Mouse (Mus musculus) forebrain, embryonic 11.5 days (tissue): ENCODE data around the gene Catsperz. TPM values are rescaled to one million over a fixed set of nuclear protein-coding genes. Genes with fewer than 3 reads are reported as not detected.
"Not testable (repeated sequence)": the region's sequence is repeated elsewhere in the genome, so short reads cannot be mapped to it uniquely, and the experiment has no call there.

Experiments used
- ATAC-seq: fragments of 200-750 bp; cut with Nextera tagmentation; replicated peaks from 2 replicates; pipeline ENCODE4 v1.8.0; 2017; ENCODE audit warnings: moderate TSS enrichment; ENCODE audit not compliant: low FRiP score
- DNase-seq: peaks from one replicate; pipeline ENCODE4 v3.0.0-alpha.2; 2017; ENCODE audit warnings: low spot score
- H3K27ac ChIP-seq: fragments of 300-500 bp; sonication (generic); 2 replicates; pipeline ENCODE4 v1.5.1; 2014; ENCODE audit warnings: low read depth, low read length
- H3K27me3 ChIP-seq: fragments of 300-500 bp; sonication (generic); 2 replicates; pipeline ENCODE4 v1.6.1; 2014; ENCODE audit warnings: mild to moderate bottlenecking, low read length, mixed read lengths; ENCODE audit not compliant: control insufficient read depth, insufficient read depth
- H3K36me3 ChIP-seq: fragments of 300-500 bp; sonication (generic); 2 replicates; pipeline ENCODE4 v1.6.1; 2014; ENCODE audit warnings: mild to moderate bottlenecking, low read length, moderate library complexity, mixed read lengths; ENCODE audit not compliant: control insufficient read depth, insufficient read depth
- H3K4me1 ChIP-seq: fragments of 300-500 bp; sonication (generic); replicated peaks from 2 replicates; pipeline ENCODE4 v1.6.1; 2014; ENCODE audit warnings: low read length, mixed read lengths; ENCODE audit not compliant: control insufficient read depth, insufficient read depth
- H3K4me2 ChIP-seq: fragments of 300-500 bp; sonication (generic); 2 replicates; pipeline ENCODE4 v1.6.1; 2014; ENCODE audit warnings: low read depth, mild to moderate bottlenecking, low read length, moderate library complexity, mixed read lengths; ENCODE audit not compliant: severe bottlenecking
- H3K4me3 ChIP-seq: fragments of 300-500 bp; sonication (generic); 2 replicates; pipeline ENCODE4 v1.5.1; 2014; ENCODE audit warnings: low read depth, low read length
- H3K9ac ChIP-seq: fragments of 300-500 bp; sonication (generic); 2 replicates; pipeline ENCODE4 v1.6.1; 2014; ENCODE audit warnings: low read length
- H3K9me3 ChIP-seq: fragments of 300-500 bp; sonication (generic); 2 replicates; pipeline ENCODE4 v1.6.1; 2016; ENCODE audit warnings: low read length, mixed read lengths; ENCODE audit not compliant: control insufficient read depth
- WGBS: fragments of 180-500 bp; shearing (Covaris S2); extraction: QIAGEN DNeasy Blood & Tissue Kit; methylation state at CpG from one replicate; pipeline ENCODE4 v1.1.7; 2014; 5-methylcytosine and 5-hydroxymethylcytosine counted together
- polyA plus RNA-seq: library from polyadenylated mRNA; unstranded; fragments of >200 nt; fragmentation: Nextera tagmentation; extraction: Ambion mirVana; gene quantifications from 2 replicates; pipeline ENCODE4 v1.2.1, GENCODE M21; 2014

Catsperz gene
- polyA plus RNA-seq, 1 experiment from 2014 or later: not detected

DNA sequence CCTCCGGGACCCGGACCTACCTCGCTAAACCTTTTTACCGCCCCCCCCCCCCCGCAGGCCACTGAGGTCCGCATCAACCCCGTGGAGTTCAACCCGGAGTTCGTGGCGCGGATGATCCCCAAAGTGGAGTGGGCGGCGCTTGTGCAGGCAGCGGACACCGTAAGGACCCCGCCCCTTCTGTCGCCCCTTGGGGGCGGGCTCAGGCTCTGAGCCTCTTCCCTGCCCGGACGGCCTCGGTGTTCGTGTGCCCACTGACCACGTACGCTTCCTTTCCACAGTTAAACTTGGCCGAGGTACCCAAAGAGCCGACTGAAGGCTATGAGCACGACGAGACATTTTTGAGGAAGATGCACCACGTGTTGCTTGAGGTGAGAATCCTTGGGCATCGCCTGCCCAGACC is 14.9 kb downstream of the Catsperz start:
- not testable (repeated sequence) for H3K9me3 ChIP-seq, H3K27me3 ChIP-seq
- ATAC-seq: peak; percentile 42
- H3K4me3 ChIP-seq: peak overlapping the region; percentile 65
- H3K4me1 ChIP-seq: peaks cover 15% of the 10 kb centered on the region
- DNase-seq: peak; percentile 76
- H3K4me2 ChIP-seq: peak overlapping the region; percentile 93
- peak overlapping the region; percentile 67 for H3K9ac ChIP-seq
- WGBS: under 1% methylated on average over 30 of the region's 30 CpGs
- peaks cover 11% of the 10 kb centered on the region for H3K36me3 ChIP-seq
- H3K27ac ChIP-seq: peak overlapping the region; percentile 96

- peak within 1 kb of the TSS; percentile 93 for H3K4me2 ChIP-seq
- under 1% methylated on average over 62 of the region's 65 CpGs for WGBS
Measured at GRCm38 (mm10) chr19:6909507-6910289, 15.5 kb downstream of the Catsperz start, which contains the start of the genes Trmt112 and Prdx5. TSS of gene Trmt112 (plus strand) at chr19:6909698. TSS of gene Prdx5 (minus strand) at chr19:6910106.

DNA sequence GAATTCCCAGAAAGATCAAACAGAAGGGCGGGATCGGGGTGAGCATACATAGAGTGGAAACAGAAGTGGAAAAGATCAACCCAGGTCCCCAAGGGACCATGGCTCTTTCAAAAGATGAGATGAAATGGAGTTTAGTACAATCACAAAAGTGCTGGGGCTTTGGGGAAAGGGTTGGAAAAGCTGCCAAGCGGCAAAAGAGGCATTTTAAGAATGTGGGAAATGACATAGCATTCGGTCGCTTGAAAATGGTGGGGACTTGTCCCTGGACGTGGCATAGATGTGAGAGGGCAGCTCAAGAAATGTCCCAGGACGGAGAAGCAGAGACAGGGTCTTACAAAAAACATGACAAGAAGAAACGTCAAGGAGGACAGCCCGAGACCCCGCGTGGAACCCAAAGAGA is 16.2 kb downstream of the Catsperz start:
- no peaks in the 10 kb centered on the region for H3K27me3 ChIP-seq
- H3K27ac ChIP-seq: peak overlapping the region; percentile 96
- peaks cover 11% of the 10 kb centered on the region for H3K36me3 ChIP-seq
- DNase-seq: no peak
- peaks cover 15% of the 10 kb centered on the region for H3K4me1 ChIP-seq
- H3K9me3 ChIP-seq: no peaks in the 10 kb centered on the region
- peak overlapping the region; percentile 67 for H3K9ac ChIP-seq
- peak overlapping the region; percentile 93 for H3K4me2 ChIP-seq
- 16% methylated on average over 11 of the region's 11 CpGs for WGBS
- peak overlapping the region; percentile 65 for H3K4me3 ChIP-seq
- no peak for ATAC-seq

More at GRCm38 (mm10) chr19:6909507-6910289, 15.5 kb downstream of the Catsperz start, which contains the start of the genes Trmt112 and Prdx5:
- Histone ChIP-seq H3K27me3 (no peaks in the 10 kb centered on the region), H3K27ac (peak within 1 kb of the TSS; percentile 96), H3K4me3 (peak within 1 kb of the TSS; percentile 65), H3K9ac (peak within 1 kb of the TSS; percentile 67), H3K9me3 (no peaks in the 10 kb centered on the region), H3K36me3 (peaks cover 11% of the 10 kb centered on the region), H3K4me1 (peaks cover 15% of the 10 kb centered on the region)
- DNase-seq (peak; percentile 93), ATAC-seq (peak; percentile 86)

DNA sequence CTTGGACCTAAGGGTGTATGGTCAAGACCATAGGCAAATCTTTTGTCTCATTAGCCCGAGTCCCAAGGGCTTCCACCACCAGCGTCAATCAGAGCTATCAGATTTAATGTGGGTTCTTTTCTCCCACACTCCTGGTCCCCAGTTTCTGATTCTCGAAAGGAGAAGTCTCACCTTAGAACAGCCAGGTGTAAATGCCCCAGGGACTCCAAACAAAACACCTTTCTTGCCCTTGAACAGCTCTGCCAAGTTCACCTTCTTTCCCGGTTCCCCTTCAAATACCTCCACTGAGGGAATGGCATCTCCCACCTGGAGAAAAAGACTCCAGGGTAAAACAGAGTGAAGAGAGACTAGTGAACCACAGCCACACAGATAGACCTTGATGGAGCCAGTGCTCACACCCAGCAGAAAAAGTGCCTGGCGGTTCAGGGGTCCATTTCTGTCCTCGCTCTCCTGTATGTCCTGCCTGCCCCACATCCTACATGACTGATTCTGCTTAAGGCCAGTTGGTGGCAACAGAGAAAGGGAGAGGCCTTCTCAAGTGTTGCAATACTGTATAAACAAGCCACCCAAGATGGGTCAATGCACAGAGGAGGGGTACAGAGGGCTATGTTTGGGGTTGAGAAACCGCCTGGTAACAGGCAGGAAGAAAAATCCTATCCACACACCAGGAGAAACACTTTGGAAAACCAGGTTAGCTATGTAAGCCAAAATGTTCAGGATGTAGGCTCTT is 17.2 kb downstream of the Catsperz start:
- no peak overlapping the region for H3K27ac ChIP-seq
- DNase-seq (no peak), ATAC-seq (no peak)
- 89% methylated on average over 7 of the region's 7 CpGs for WGBS
- H3K9ac ChIP-seq: no peak overlapping the region
- peak overlapping the region; percentile 93 for H3K4me2 ChIP-seq
- H3K9me3 ChIP-seq: no peaks in the 10 kb centered on the region
- H3K27me3 ChIP-seq: no peaks in the 10 kb centered on the region
- H3K4me3 ChIP-seq: no peak overlapping the region
- peaks cover 15% of the 10 kb centered on the region for H3K4me1 ChIP-seq
- peaks cover 9% of the 10 kb centered on the region for H3K36me3 ChIP-seq

DNA sequence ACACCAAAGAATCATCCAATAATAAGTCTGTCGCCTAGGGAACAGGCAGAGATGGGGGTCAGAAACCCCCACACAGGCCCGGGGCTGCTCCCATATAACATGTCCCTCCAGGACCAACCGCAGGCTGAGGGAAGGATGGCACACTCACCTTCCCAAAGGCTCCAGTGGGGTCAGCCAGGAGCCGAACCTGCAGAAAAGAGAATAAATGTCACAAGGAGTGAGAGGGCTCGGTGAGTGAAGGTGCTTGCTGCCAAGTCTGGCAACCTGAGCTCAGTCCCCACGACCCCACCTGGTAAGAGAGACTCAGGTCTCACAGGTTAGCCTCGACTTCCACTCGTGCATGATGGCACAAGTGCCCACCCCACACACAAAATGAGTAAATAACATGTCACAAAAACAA is 18.1 kb downstream of the Catsperz start:
- H3K4me3 ChIP-seq: no peak overlapping the region
- ATAC-seq: no peak
- DNase-seq: no peak
- H3K27ac ChIP-seq: no peak overlapping the region
- H3K9ac ChIP-seq: no peak overlapping the region
- no peaks in the 10 kb centered on the region for H3K9me3 ChIP-seq
- peaks cover 15% of the 10 kb centered on the region for H3K4me1 ChIP-seq
- no peaks in the 10 kb centered on the region for H3K27me3 ChIP-seq
- peaks cover 4% of the 10 kb centered on the region for H3K36me3 ChIP-seq
- WGBS: 89% methylated on average over 8 of the region's 8 CpGs
- no peak overlapping the region for H3K4me2 ChIP-seq

DNA sequence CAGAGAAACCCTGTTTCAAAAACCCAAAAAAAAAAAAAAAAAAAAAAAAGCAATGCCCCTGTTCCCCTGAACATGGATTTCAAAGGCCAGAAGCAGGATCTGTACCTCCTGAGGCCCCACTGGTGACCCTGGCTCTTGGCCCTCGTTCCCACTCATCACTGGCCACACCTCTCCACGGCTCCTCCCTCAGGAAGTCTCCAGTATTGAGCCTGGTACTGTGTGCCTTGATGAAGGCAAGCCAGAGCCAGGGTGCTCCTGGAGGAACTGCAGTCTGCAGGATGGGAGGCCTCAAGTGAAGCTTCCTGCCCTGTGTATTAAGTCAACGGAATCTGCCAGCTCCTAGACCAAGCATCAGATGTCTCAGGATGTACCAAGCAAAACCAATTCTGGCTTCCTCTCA is 19.0 kb downstream of the Catsperz start:
- H3K36me3 ChIP-seq: peaks cover 4% of the 10 kb centered on the region
- peaks cover 15% of the 10 kb centered on the region for H3K4me1 ChIP-seq
- H3K9ac ChIP-seq: no peak overlapping the region
- H3K27me3 ChIP-seq: no peaks in the 10 kb centered on the region
- 88% methylated on average over 3 of the region's 3 CpGs for WGBS
- DNase-seq: peak; percentile 47
- no peaks in the 10 kb centered on the region for H3K9me3 ChIP-seq
- no peak overlapping the region for H3K4me2 ChIP-seq
- no peak overlapping the region for H3K4me3 ChIP-seq
- H3K27ac ChIP-seq: no peak overlapping the region
- ATAC-seq: no peak

- no peaks in the 10 kb centered on the region for H3K27me3 ChIP-seq
- H3K4me1 ChIP-seq: peaks cover 12% of the 10 kb centered on the region; the same call in 1 of the 2 replicates
- ATAC-seq (no peak), DNase-seq (no peak)
- no peak overlapping the region for H3K27ac ChIP-seq
- H3K36me3 ChIP-seq: peaks cover 4% of the 10 kb centered on the region
- H3K9me3 ChIP-seq: no peaks in the 10 kb centered on the region
- H3K4me3 ChIP-seq: no peak overlapping the region
- H3K9ac ChIP-seq: no peak overlapping the region
- WGBS: 94% methylated on average over 11 of the region's 11 CpGs
- H3K4me2 ChIP-seq: no peak overlapping the region
Measured at GRCm38 (mm10) chr19:6905498-6906159, 19.6 kb downstream of the Catsperz start.

GRCm38 (mm10) chr19:6904846-6905245 is 20.3 kb downstream of the Catsperz start:
- H3K9ac ChIP-seq: no peak overlapping the region
- WGBS: 89% methylated on average over 2 of the region's 2 CpGs

More at GRCm38 (mm10) chr19:6904846-6905245, 20.3 kb downstream of the Catsperz start:
- H3K36me3 ChIP-seq: peaks cover 4% of the 10 kb centered on the region
- no peak overlapping the region for H3K4me3 ChIP-seq
- ATAC-seq: no peak
- H3K27ac ChIP-seq: no peak overlapping the region
- no peak overlapping the region for H3K4me2 ChIP-seq
- peaks cover 12% of the 10 kb centered on the region; the same call in 1 of the 2 replicates for H3K4me1 ChIP-seq
- H3K9me3 ChIP-seq: no peaks in the 10 kb centered on the region
- DNase-seq: no peak
- H3K27me3 ChIP-seq: no peaks in the 10 kb centered on the region
